Mouse (Mus musculus) intestine, postnatal 0 days (tissue): ENCODE results near the gene Spaar. TPM values are rescaled to one million over a fixed set of nuclear protein-coding genes. Genes with fewer than 3 reads are reported as not detected.

ENCODE experiments used
- ATAC-seq: fragments of 200-750 bp; cut with Nextera tagmentation; 2 replicates; pipeline ENCODE4 v1.8.0; 2017; ENCODE audit warnings: mild to moderate bottlenecking, moderate TSS enrichment, moderate library complexity
- H3K27ac ChIP-seq: fragments of 300-500 bp; sonication (generic); 2 replicates; pipeline ENCODE4 v1.5.1; 2014; ENCODE audit warnings: mild to moderate bottlenecking, low read depth, low read length, moderate library complexity
- H3K27me3 ChIP-seq: fragments of 300-500 bp; sonication (generic); replicated peaks from 2 replicates; pipeline ENCODE4 v1.6.1; 2014; ENCODE audit warnings: low read length, mixed read lengths; ENCODE audit not compliant: control insufficient read depth, insufficient read depth
- H3K36me3 ChIP-seq: fragments of 300-500 bp; sonication (generic); 2 replicates; pipeline ENCODE4 v1.6.1; 2014; ENCODE audit warnings: mild to moderate bottlenecking, moderate library complexity; ENCODE audit not compliant: control insufficient read depth, insufficient read depth
- H3K4me1 ChIP-seq: fragments of 300-500 bp; sonication (generic); replicated peaks from 2 replicates; pipeline ENCODE4 v1.6.1; 2014; ENCODE audit warnings: antibody characterized with exemption, low read length, mixed read lengths; ENCODE audit not compliant: control insufficient read depth, insufficient read depth
- H3K4me2 ChIP-seq: fragments of 300-500 bp; sonication (generic); replicated peaks from 2 replicates; pipeline ENCODE4 v1.6.1; 2014; ENCODE audit warnings: low read depth, mild to moderate bottlenecking, moderate library complexity
- H3K4me3 ChIP-seq: fragments of 300-500 bp; sonication (generic); 2 replicates; pipeline ENCODE4 v1.5.1; 2014; ENCODE audit warnings: low read depth, low read length
- H3K9ac ChIP-seq: fragments of 300-500 bp; sonication (generic); 2 replicates; pipeline ENCODE4 v1.6.1; 2014; ENCODE audit warnings: mild to moderate bottlenecking, low read depth, low read length
- H3K9me3 ChIP-seq: fragments of 300-500 bp; sonication (generic); 2 replicates; pipeline ENCODE4 v1.6.1; 2016; ENCODE audit warnings: mixed run types; ENCODE audit not compliant: control insufficient read depth
- CTCF ChIP-seq: sonication (generic); IDR thresholded peaks from 2 replicates; pipeline ENCODE4 v1.5.1; 2016; ENCODE audit warnings: low read depth, mild to moderate bottlenecking, control low read depth, antibody characterized with exemption, moderate library complexity
- WGBS: fragments of 180-500 bp; shearing (Covaris S2); extraction: QIAGEN DNeasy Blood & Tissue Kit; methylation state at CpG from one replicate; pipeline ENCODE4 v1.1.7; 2014; 5-methylcytosine and 5-hydroxymethylcytosine counted together
- polyA plus RNA-seq: library from polyadenylated mRNA; unstranded; fragments of >200 nt; fragmentation: Nextera tagmentation; extraction: Ambion mirVana; gene quantifications from 2 replicates; pipeline ENCODE4 v1.2.1, GENCODE M21; 2015

Gene Spaar
- polyA plus RNA-seq: 0.47 and 0.51 TPM in 2 replicates

- Histone ChIP-seq H3K4me2 (no peak within 1 kb of the TSS), H3K9ac (no peak within 1 kb of the TSS), H3K27ac (peak within 1 kb of the TSS; percentile 75)
These were observed at the start of gene Spaar for GRCm38 (mm10) chr4:43729794-43730550. Gene Spaar, plus strand, starts transcription at chr4:43730034.

GRCm38 (mm10) chr4:43690021-43690420 lies 39.8 kb upstream of the Spaar start:
- H3K27ac ChIP-seq: no peak overlapping the region

More at GRCm38 (mm10) chr4:43729794-43730550, at the start of gene Spaar:
- Histone ChIP-seq H3K36me3 (no peaks in the 10 kb centered on the region), H3K9me3 (no peaks in the 10 kb centered on the region), H3K4me3 (no peak within 1 kb of the TSS), H3K4me1 (peaks cover 9% of the 10 kb centered on the region; the same call in 1 of the 2 replicates), H3K27me3 (no peaks in the 10 kb centered on the region)
- 39% methylated on average over 14 of the region's 14 CpGs for WGBS
- no peak for TF ChIP-seq CTCF
- ATAC-seq: 0 out of 2 replicates have a peak, but pooled peaks have one; percentile 9

GRCm38 (mm10) chr4:43691026-43691425 lies 38.8 kb upstream of the Spaar start:
- WGBS: 75% methylated on average over 5 of the region's 5 CpGs
- no peaks in the 10 kb centered on the region for H3K36me3 ChIP-seq
- no peaks in the 10 kb centered on the region for H3K9me3 ChIP-seq
- TF ChIP-seq CTCF: no peak
- ATAC-seq: no peak
- no peaks in the 10 kb centered on the region for H3K4me1 ChIP-seq
- no peak overlapping the region for H3K9ac ChIP-seq
- H3K27ac ChIP-seq: no peak overlapping the region
- no peak overlapping the region for H3K4me3 ChIP-seq
- no peak overlapping the region for H3K4me2 ChIP-seq
- H3K27me3 ChIP-seq: no peaks in the 10 kb centered on the region

More at GRCm38 (mm10) chr4:43690021-43690420, 39.8 kb upstream of the Spaar start:
- no peak overlapping the region for H3K4me2 ChIP-seq
- H3K9me3 ChIP-seq: no peaks in the 10 kb centered on the region
- no peaks in the 10 kb centered on the region for H3K4me1 ChIP-seq
- no peak for TF ChIP-seq CTCF
- no peak overlapping the region for H3K9ac ChIP-seq
- H3K36me3 ChIP-seq: no peaks in the 10 kb centered on the region; the same call in 1 of the 2 replicates
- H3K27me3 ChIP-seq: no peaks in the 10 kb centered on the region
- no peak for ATAC-seq
- H3K4me3 ChIP-seq: no peak overlapping the region
- 91% methylated on average over 17 of the region's 17 CpGs for WGBS

GRCm38 (mm10) chr4:43693806-43694241 lies 36.0 kb upstream of the Spaar start:
- ATAC-seq: no peak
- WGBS: 53% methylated on average over 5 of the region's 5 CpGs
- no peak overlapping the region for H3K4me3 ChIP-seq
- H3K27me3 ChIP-seq: no peaks in the 10 kb centered on the region
- no peaks in the 10 kb centered on the region for H3K36me3 ChIP-seq
- no peaks in the 10 kb centered on the region for H3K9me3 ChIP-seq
- no peak overlapping the region for H3K4me2 ChIP-seq
- TF ChIP-seq CTCF: no peak
- H3K27ac ChIP-seq: no peak overlapping the region
- no peaks in the 10 kb centered on the region for H3K4me1 ChIP-seq
- no peak overlapping the region for H3K9ac ChIP-seq

GRCm38 (mm10) chr4:43694439-43695248 lies 35.2 kb upstream of the Spaar start:
- no peaks in the 10 kb centered on the region for H3K9me3 ChIP-seq
- ATAC-seq: no peak
- H3K27me3 ChIP-seq: no peaks in the 10 kb centered on the region
- no peak overlapping the region for H3K27ac ChIP-seq
- H3K4me2 ChIP-seq: no peak overlapping the region
- no peaks in the 10 kb centered on the region for H3K4me1 ChIP-seq
- H3K4me3 ChIP-seq: no peak overlapping the region
- TF ChIP-seq CTCF: no peak
- H3K36me3 ChIP-seq: no peaks in the 10 kb centered on the region
- WGBS: 88% methylated on average over 1 of the region's 1 CpGs
- H3K9ac ChIP-seq: no peak overlapping the region

GRCm38 (mm10) chr4:43695249-43695671 lies 34.6 kb upstream of the Spaar start:
- no peaks in the 10 kb centered on the region for H3K4me1 ChIP-seq
- WGBS: 16% methylated on average over 9 of the region's 9 CpGs
- TF ChIP-seq CTCF: no peak
- no peak overlapping the region for H3K4me2 ChIP-seq
- ATAC-seq: 0 out of 2 replicates have a peak, but pooled peaks have one; percentile 45
- H3K36me3 ChIP-seq: no peaks in the 10 kb centered on the region
- no peaks in the 10 kb centered on the region for H3K9me3 ChIP-seq
- H3K4me3 ChIP-seq: no peak overlapping the region
- H3K27ac ChIP-seq: no peak overlapping the region
- H3K27me3 ChIP-seq: no peaks in the 10 kb centered on the region
- no peak overlapping the region for H3K9ac ChIP-seq
